22 mouse cellular contexts compared by ENCODE assay signal in the genomic region with DNA sequence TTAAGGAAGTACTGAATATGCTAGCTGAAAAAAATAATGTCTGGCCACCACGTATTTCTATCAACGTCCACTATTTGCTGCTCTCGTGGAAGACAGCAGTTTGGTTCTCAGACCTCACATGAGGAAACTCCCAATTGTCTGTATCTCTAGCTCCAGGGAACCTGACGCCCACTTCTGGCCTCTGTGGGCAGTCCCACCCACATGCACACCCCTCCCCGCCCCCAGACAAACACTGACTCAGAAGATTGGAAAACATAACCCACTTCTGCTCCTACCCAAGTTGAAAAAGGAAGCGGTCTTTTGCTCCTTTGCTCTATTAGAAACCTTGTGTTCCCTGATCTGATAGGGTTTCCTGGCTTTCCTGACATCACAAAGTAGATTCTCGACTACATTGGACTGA.
A peak's percentile ranks its signal among the peaks of the same experiment; 100 is the strongest.
DNase-seq lines count a peak whose midpoint lies in the region; TF ChIP-seq lines count a peak whose summit lies in the region.
"Had no signal": no experiment of that assay in that cellular context is flagged by ENCODE, and none has a peak within 500 bp of the region (broad histone marks: within the 10 kb centered on the region; RNA-seq: fewer than 3 reads in every experiment).

No protein-coding gene starts in this region.

- no peak for TF ChIP-seq RAD21 in MEL (IDR thresholded peaks at IDR 0.05; ENCODE audit: low read depth, low read length)

- H3K27me3 ChIP-seq in MEL (ENCODE audit: control insufficient read depth in 1 of 2, insufficient read depth in 2 of 2, low read length in 2 of 2), result no peaks in the 10 kb centered on the region
- H3K27me3 ChIP-seq: embryonic facial prominence, embryonic 13.5 days; forebrain, embryonic 13.5 days; hindbrain, embryonic 12.5 days; hindbrain, embryonic 15.5 days had no signal

- H3K4me3 ChIP-seq in MEL (ENCODE audit: control insufficient read depth in 1 of 2, insufficient read depth in 1 of 2, low read depth in 2 of 2, low read length in 2 of 2) (peak overlapping the region; percentile 21 to 32), macrophage (ENCODE audit: inconsistent target) (no peak overlapping the region)
- H3K4me3 ChIP-seq: embryonic facial prominence, embryonic 10.5 days; embryonic facial prominence, embryonic 13.5 days; erythroblast, embryonic 14.5 days; forebrain, embryonic 13.5 days; hindbrain, embryonic 12.5 days; hindbrain, embryonic 15.5 days had no signal

- no peak for TF ChIP-seq POLR2A in MEL (IDR thresholded peaks at IDR 0.05; ENCODE audit: control insufficient read depth in 1 of 2, insufficient read depth in 1 of 2, low read depth in 1 of 2, low read length in 2 of 2, poor library complexity in 1 of 2)

- peaks cover 4 to 6% of the 10 kb centered on the region in 2 experiments for H3K4me1 ChIP-seq in MEL (ENCODE audit: control insufficient read depth in 1 of 2, insufficient read depth in 2 of 2, low read length in 2 of 2)
- H3K4me1 ChIP-seq: embryonic facial prominence, embryonic 10.5 days; embryonic facial prominence, embryonic 13.5 days; forebrain, embryonic 13.5 days; hindbrain, embryonic 12.5 days had no signal

- H3K27ac ChIP-seq in MEL (ENCODE audit: control insufficient read depth, low read depth, low read length) (no peak overlapping the region), macrophage (0 out of 2 replicates have a peak overlapping the region, but pooled peaks have one; percentile 15)
- H3K27ac ChIP-seq: embryonic facial prominence, embryonic 10.5 days; embryonic facial prominence, embryonic 13.5 days; forebrain, embryonic 13.5 days; hindbrain, embryonic 12.5 days; hindbrain, embryonic 15.5 days had no signal

- no peaks in the 10 kb centered on the region for H3K9me3 ChIP-seq in MEL (replicated peaks; ENCODE audit: insufficient read depth, low read length)
- H3K9me3 ChIP-seq: embryonic facial prominence, embryonic 10.5 days; embryonic facial prominence, embryonic 13.5 days; forebrain, embryonic 13.5 days; hindbrain, embryonic 12.5 days; hindbrain, embryonic 15.5 days had no signal

- H3K9ac ChIP-seq in MEL (ENCODE audit: control insufficient read depth, low read depth, low read length, poor library complexity, severe bottlenecking), result no peak overlapping the region
- H3K9ac ChIP-seq: embryonic facial prominence, embryonic 13.5 days; forebrain, embryonic 13.5 days; hindbrain, embryonic 12.5 days; hindbrain, embryonic 15.5 days had no signal

- peak; percentile 10 to 39; a peak in 2 of 4 replicates for TF ChIP-seq EP300 in MEL (IDR thresholded peaks at IDR 0.05; ENCODE audit: low read depth in 1 of 2, low read length in 2 of 2)

- peak; percentile 73 for DNase-seq in MEL (ENCODE audit: low read depth, low spot score)
- DNase-seq in c-Kit-positive CD71-positive TER-119-positive erythroid progenitor cells, embryonic 14.5 days (ENCODE audit: low spot score), result peak; percentile 5
- no peak for DNase-seq in spleen, adult 18-20 months
- no peak for DNase-seq in ovary, postnatal 36 days (ENCODE audit: low spot score)
- DNase-seq in embryo, embryonic 10 days (ENCODE audit: low spot score), result no peak
- DNase-seq in embryo, embryonic 11 days, result no peak
- DNase-seq: adrenal gland, adult 2 months; adrenal gland, postnatal 14 days; cerebellum, adult 2 months; cerebellum, adult 9-11 months; cerebellum, postnatal 25 days; gastrocnemius, postnatal 10 days; gastrocnemius, postnatal 36 days; heart, adult 11 months; kidney, adult 11 months had no signal

- 17% methylated on average over 7 of the region's 7 CpGs for WGBS in macrophage (ENCODE audit: missing documents)

- H3K79me2 ChIP-seq in MEL (ENCODE audit: control insufficient read depth, insufficient read depth, low read length, poor library complexity) (no peaks in the 10 kb centered on the region), macrophage (ENCODE audit: inconsistent target) (no peaks in the 10 kb centered on the region)

- H3K36me3 ChIP-seq in MEL (ENCODE audit: control insufficient read depth in 1 of 2, insufficient read depth in 2 of 2, low read length in 2 of 2) (peaks cover 0 to 12% of the 10 kb centered on the region in 2 experiments; a peak in 2 of 4 replicates), macrophage (ENCODE audit: inconsistent target) (no peaks in the 10 kb centered on the region)
- H3K36me3 ChIP-seq: embryonic facial prominence, embryonic 10.5 days; embryonic facial prominence, embryonic 13.5 days; hindbrain, embryonic 12.5 days; hindbrain, embryonic 15.5 days had no signal

- no peak; a peak in 1 of 6 replicates for TF ChIP-seq CTCF in MEL (IDR thresholded peaks at IDR 0.05 in 2 of 3, conservative IDR thresholded peaks at IDR 0.05 in 1 of 3; ENCODE audit: control insufficient read depth in 1 of 3, insufficient read depth in 1 of 3, low read depth in 2 of 3, low read length in 3 of 3, poor library complexity in 1 of 3, severe bottlenecking in 1 of 3)

TF ChIP-seq in MEL, 35 proteins besides CTCF, POLR2A, EP300 and RAD21:
- TF ChIP-seq MAFK (IDR thresholded peaks at IDR 0.05; ENCODE audit: borderline replicate concordance, low read depth, low read length) (no peak), MEF2A (IDR thresholded peaks at IDR 0.05; ENCODE audit: extremely low read depth, insufficient replicate concordance, low read depth, low read length, poor library complexity, severe bottlenecking) (no peak), ZNF384 (IDR thresholded peaks at IDR 0.05; ENCODE audit: low read depth, low read length) (0 out of 2 replicates have a peak, but pooled peaks have one; percentile 33), SIN3A (IDR thresholded peaks at IDR 0.05; ENCODE audit: low read length) (peak; percentile 47; the same call in 1 of the 2 replicates), MAZ (IDR thresholded peaks at IDR 0.05; ENCODE audit: low read depth, low read length) (no peak), POLR2AphosphoS2 (IDR thresholded peaks at IDR 0.05; ENCODE audit: low read length) (no peak), RCOR1 (IDR thresholded peaks at IDR 0.05; ENCODE audit: low read depth, low read length) (peak; percentile 9; the same call in 1 of the 2 replicates), TBP (IDR thresholded peaks at IDR 0.05; ENCODE audit: low read depth, low read length) (no peak), BHLHE40 (IDR thresholded peaks at IDR 0.05; ENCODE audit: borderline replicate concordance, low read depth, low read length) (no peak), ETS1 (IDR thresholded peaks at IDR 0.05; ENCODE audit: low read depth, low read length) (0 out of 2 replicates have a peak, but pooled peaks have one; percentile 8), MXI1 (IDR thresholded peaks at IDR 0.05; ENCODE audit: low read depth, low read length) (no peak)
TF ChIP-seq in MEL: peak in this region for 4.

Comparison
In these comparisons a context has a peak if more than half of its experiments do, and no peak if none do; other contexts are left out.
1. DNase-seq: peak in MEL (single experiment) and c-Kit-positive CD71-positive TER-119-positive erythroid progenitor cells, embryonic 14.5 days (single experiment); none in spleen, adult 18-20 months (0 of 2), ovary, postnatal 36 days (single experiment), embryo, embryonic 10 days (single experiment) and embryo, embryonic 11 days (single experiment).